Mouse (Mus musculus): ENCODE data around the gene Pkib. TPM values are rescaled to one million over a fixed set of nuclear protein-coding genes. Genes with fewer than 3 reads are reported as not detected.

Gene Pkib
- polyA plus RNA-seq, 1 experiment from 2014 or later: 2.6 TPM

DNA sequence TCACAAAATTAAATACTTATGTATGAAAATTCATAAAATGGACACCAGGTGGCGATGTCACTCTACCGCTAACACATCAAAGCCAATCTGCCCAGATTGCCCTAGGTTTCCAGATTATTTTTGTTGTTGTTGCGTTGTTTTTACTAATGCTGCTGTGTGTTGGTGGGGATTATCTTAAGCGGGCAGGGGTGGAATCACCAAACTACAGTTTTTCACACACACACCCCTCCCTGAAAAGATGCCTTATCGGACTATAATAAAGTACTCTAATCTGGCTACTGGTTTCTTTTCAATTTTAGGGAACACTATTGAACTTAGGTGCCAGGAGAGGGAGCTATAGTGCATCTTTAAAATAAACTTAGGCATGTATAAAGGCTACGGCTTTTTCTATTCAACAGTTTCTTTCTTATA, 111.8 kb downstream of the Pkib start:
- H3K27ac ChIP-seq (ENCODE audit: low read depth): no peak overlapping the region
- 3% methylated on average over 6 of the region's 6 CpGs for WGBS (ENCODE audit: insufficient replicate concordance)
- H3K36me3 ChIP-seq (replicated peaks; ENCODE audit: insufficient read depth, low read length): no peaks in the 10 kb centered on the region
- H3K4me1 ChIP-seq (ENCODE audit: insufficient read depth): no peaks in the 10 kb centered on the region
- no peak overlapping the region for H3K9ac ChIP-seq (replicated peaks)
- no peaks in the 10 kb centered on the region for H3K9me3 ChIP-seq (ENCODE audit: low read length)
- peak overlapping the region; percentile 46 for H3K4me3 ChIP-seq (ENCODE audit: low read depth, low read length)
- TF ChIP-seq EP300 (IDR thresholded peaks at IDR 0.05; ENCODE audit: low read depth) (no peak), CTCF (IDR thresholded peaks at IDR 0.05; ENCODE audit: low read depth) (peak; percentile 84)
- ATAC-seq (peak; percentile 68; the same call in 1 of the 2 replicates), DNase-seq (peak; percentile 54)
- H3K27me3 ChIP-seq (ENCODE audit: insufficient read depth, low read length): no peaks in the 10 kb centered on the region
- peak overlapping the region; percentile 63 for H3K4me2 ChIP-seq (ENCODE audit: low read depth, low read length)

DNA sequence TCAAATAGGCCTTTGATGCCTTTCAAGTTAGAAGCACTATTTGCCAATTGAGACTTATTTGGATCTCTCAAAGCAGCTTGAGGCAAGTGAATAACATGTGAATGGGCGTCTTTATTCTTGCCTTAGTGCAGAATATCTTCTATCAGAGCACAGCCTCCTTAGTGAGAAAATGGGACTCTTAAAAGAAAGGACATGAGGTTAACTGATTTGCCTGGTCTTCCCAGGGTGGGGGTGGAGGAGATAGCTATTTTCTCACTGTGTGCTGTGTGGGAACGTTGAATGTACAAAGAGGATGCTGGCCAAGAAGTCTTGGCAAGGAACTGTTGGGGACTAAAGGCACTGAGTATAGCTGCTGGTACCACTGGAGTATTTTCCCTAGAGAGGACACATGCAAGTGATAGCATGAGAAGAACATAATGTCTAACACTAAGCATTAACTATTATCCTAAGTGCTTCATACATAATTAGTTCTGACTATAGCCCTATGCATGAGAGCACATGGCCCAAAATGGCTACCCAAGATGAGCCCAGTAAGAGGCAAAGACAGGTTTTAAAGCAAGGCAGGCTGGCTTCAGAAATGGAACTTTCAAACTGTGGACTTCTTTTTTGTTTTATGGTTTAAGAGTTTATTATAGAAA, 112.5 kb downstream of the Pkib start:
- H3K4me1 ChIP-seq (ENCODE audit: insufficient read depth): no peaks in the 10 kb centered on the region
- H3K4me3 ChIP-seq (ENCODE audit: low read depth, low read length): no peak overlapping the region
- no peaks in the 10 kb centered on the region for H3K9me3 ChIP-seq (ENCODE audit: low read length)
- no peak overlapping the region for H3K27ac ChIP-seq (ENCODE audit: low read depth)
- no peak overlapping the region for H3K9ac ChIP-seq (replicated peaks)
- H3K36me3 ChIP-seq (replicated peaks; ENCODE audit: insufficient read depth, low read length): no peaks in the 10 kb centered on the region
- no peak overlapping the region for H3K4me2 ChIP-seq (ENCODE audit: low read depth, low read length)
- 50% methylated on average over 2 of the region's 2 CpGs for WGBS (ENCODE audit: insufficient replicate concordance)
- no peak for ATAC-seq
- DNase-seq: no peak
- TF ChIP-seq CTCF (IDR thresholded peaks at IDR 0.05; ENCODE audit: low read depth) (no peak), EP300 (IDR thresholded peaks at IDR 0.05; ENCODE audit: low read depth) (no peak)
- no peaks in the 10 kb centered on the region for H3K27me3 ChIP-seq (ENCODE audit: insufficient read depth, low read length)

- H3K4me3 ChIP-seq (ENCODE audit: low read depth, low read length): no peak overlapping the region
- DNase-seq (no peak), ATAC-seq (no peak)
- no peak overlapping the region for H3K27ac ChIP-seq (ENCODE audit: low read depth)
- TF ChIP-seq CTCF (IDR thresholded peaks at IDR 0.05; ENCODE audit: low read depth): no peak
- no peak for TF ChIP-seq EP300 (IDR thresholded peaks at IDR 0.05; ENCODE audit: low read depth)
- H3K4me2 ChIP-seq (ENCODE audit: low read depth, low read length): no peak overlapping the region
- no peaks in the 10 kb centered on the region for H3K36me3 ChIP-seq (replicated peaks; ENCODE audit: insufficient read depth, low read length)
- no peaks in the 10 kb centered on the region for H3K9me3 ChIP-seq (ENCODE audit: low read length)
- H3K27me3 ChIP-seq (ENCODE audit: insufficient read depth, low read length): no peaks in the 10 kb centered on the region
- H3K9ac ChIP-seq (replicated peaks): no peak overlapping the region
- H3K4me1 ChIP-seq (ENCODE audit: insufficient read depth): no peaks in the 10 kb centered on the region
Observed at GRCm38 (mm10) chr10:57745452-57745851, 113.7 kb downstream of the Pkib start.

DNA sequence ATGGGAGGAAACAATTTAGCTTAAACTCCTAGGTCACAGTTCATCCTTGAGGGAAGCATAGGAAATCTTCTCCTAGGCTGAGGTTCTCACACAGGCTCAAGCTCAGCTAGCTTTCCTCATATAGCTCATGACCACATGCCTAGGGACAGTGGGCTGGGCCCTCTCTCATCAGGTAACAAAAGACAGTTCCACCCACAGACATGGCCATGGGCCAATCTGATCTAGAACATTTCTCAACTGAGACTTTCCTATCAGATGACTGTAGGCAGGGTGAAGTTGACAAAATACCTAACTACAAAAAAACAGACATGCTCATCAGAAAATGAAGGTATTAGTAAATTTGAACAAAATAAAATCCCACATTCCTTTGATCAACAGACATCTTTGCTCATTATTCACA, 115.3 kb downstream of the Pkib start:
- H3K9me3 ChIP-seq (ENCODE audit: low read length): no peaks in the 10 kb centered on the region
- no peaks in the 10 kb centered on the region for H3K36me3 ChIP-seq (replicated peaks; ENCODE audit: insufficient read depth, low read length)
- no peaks in the 10 kb centered on the region for H3K27me3 ChIP-seq (ENCODE audit: insufficient read depth, low read length)
- DNase-seq (no peak), ATAC-seq (peak; percentile 64)
- H3K4me2 ChIP-seq (ENCODE audit: low read depth, low read length): no peak overlapping the region
- H3K4me1 ChIP-seq (ENCODE audit: insufficient read depth): no peaks in the 10 kb centered on the region
- TF ChIP-seq CTCF (IDR thresholded peaks at IDR 0.05; ENCODE audit: low read depth) (no peak), EP300 (IDR thresholded peaks at IDR 0.05; ENCODE audit: low read depth) (no peak)
- H3K4me3 ChIP-seq (ENCODE audit: low read depth, low read length): no peak overlapping the region
- no peak overlapping the region for H3K9ac ChIP-seq (replicated peaks)
- H3K27ac ChIP-seq (ENCODE audit: low read depth): no peak overlapping the region

- Histone ChIP-seq H3K27ac (ENCODE audit: low read depth) (no peak overlapping the region), H3K36me3 (replicated peaks; ENCODE audit: insufficient read depth, low read length) (no peaks in the 10 kb centered on the region), H3K9me3 (ENCODE audit: low read length) (no peaks in the 10 kb centered on the region), H3K27me3 (ENCODE audit: insufficient read depth, low read length) (no peaks in the 10 kb centered on the region), H3K4me1 (ENCODE audit: insufficient read depth) (no peaks in the 10 kb centered on the region; the same call in 1 of the 2 replicates), H3K4me3 (ENCODE audit: low read depth, low read length) (no peak overlapping the region), H3K4me2 (ENCODE audit: low read depth, low read length) (no peak overlapping the region), H3K9ac (replicated peaks) (no peak overlapping the region)
- 55% methylated on average over 1 of the region's 1 CpGs for WGBS (ENCODE audit: insufficient replicate concordance)
- DNase-seq: no peak
- TF ChIP-seq CTCF (IDR thresholded peaks at IDR 0.05; ENCODE audit: low read depth) (no peak), EP300 (IDR thresholded peaks at IDR 0.05; ENCODE audit: low read depth) (no peak)
- no peak for ATAC-seq
Observed at GRCm38 (mm10) chr10:57753343-57753742, 121.6 kb downstream of the Pkib start.

DNA sequence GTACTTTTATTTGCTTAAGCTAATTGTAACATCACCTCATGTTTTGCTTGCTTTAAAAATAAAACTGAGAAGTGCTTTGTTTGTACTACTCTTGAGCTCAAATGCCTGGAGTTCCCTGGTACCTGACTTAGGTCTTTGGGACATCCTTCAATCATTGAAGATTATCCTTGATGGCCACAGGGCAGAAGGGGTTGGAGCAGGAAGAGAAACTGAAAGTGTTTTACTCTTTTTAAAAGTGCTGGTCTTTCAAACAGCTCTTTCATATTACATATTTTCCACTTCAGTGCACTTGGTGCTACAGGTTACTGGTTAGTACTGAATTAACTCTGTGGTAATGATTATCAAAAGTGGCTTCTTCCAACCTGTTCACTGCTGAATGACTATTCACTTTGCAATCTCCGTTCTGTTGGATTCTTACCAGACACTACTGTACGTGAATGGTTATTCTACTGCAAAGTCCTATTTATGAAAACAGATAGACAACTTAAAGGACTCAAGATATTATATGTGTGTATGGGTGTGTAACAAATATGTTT, 123.5 kb downstream of the Pkib start:
- TF ChIP-seq CTCF (IDR thresholded peaks at IDR 0.05; ENCODE audit: low read depth) (no peak), EP300 (IDR thresholded peaks at IDR 0.05; ENCODE audit: low read depth) (no peak)
- Histone ChIP-seq H3K9ac (replicated peaks) (no peak overlapping the region), H3K4me1 (ENCODE audit: insufficient read depth) (no peaks in the 10 kb centered on the region; the same call in 1 of the 2 replicates), H3K4me3 (ENCODE audit: low read depth, low read length) (no peak overlapping the region), H3K4me2 (ENCODE audit: low read depth, low read length) (no peak overlapping the region), H3K27me3 (ENCODE audit: insufficient read depth, low read length) (no peaks in the 10 kb centered on the region), H3K9me3 (ENCODE audit: low read length) (no peaks in the 10 kb centered on the region), H3K27ac (ENCODE audit: low read depth) (no peak overlapping the region), H3K36me3 (replicated peaks; ENCODE audit: insufficient read depth, low read length) (no peaks in the 10 kb centered on the region)
- 82% methylated on average over 2 of the region's 2 CpGs for WGBS (ENCODE audit: insufficient replicate concordance)
- ATAC-seq (no peak), DNase-seq (no peak)

All from liver, postnatal 0 days (tissue).